Mouse (Mus musculus): ENCODE measurements around the gene Pdzk1ip1.

The Pdzk1ip1 gene

DNA sequence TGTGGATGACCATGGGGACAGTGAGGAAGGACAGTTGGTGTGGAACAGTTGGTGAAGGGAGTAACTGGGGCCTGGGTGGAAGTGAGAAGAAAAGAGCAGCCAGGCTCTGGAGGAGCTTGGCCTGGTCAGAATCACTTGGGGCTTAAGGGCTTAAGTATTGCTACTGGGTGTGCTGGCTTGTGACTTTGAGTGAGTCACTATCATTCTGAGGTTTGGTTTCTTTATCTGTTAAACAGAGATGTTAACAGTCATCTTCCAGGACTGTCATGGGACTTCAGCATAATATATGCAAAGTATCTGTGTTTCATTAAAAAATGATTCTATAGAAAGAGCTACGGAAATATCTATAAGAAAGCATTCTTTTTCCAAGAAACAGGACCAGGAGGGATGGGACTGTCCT is 13.7 kb upstream of the Pdzk1ip1 start:
- DNase-seq (ENCODE audit: low read depth in 1 of 2, low spot score in 2 of 2), result no peak

DNA sequence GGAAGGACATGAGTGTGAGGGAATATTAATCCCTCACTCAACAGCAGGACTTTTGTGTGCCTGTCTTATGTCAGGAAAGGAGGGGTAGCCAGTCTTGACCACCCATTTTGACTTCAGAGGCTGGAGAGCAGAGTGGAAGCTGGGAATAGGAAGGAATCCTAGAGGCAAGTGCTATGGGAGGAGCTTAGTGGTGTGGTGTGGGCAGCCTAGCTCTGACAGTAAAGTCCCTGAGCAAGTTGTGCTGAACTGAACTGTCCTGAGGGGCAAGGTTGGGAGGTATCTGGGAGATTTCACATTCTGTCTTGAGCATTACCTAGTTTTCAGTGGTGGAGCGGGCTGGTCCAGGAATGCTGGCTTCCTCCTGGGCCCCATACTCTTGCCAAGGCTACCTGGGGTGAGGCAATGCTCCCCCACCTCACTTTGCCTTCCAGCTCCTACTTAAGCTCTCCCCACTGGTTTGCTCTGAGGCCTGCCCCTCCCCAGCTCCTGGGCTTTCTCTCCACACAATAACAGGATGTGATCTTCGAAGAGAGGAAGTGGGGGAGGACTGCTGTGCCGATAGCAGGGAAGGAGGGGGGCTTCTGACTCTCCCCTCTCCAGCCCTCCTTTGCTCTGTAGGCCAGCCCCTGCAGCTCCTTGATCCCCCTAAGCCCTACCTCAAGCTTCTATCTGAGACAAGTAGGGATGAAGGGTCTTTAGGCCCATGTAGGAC is 13.1 kb upstream of the Pdzk1ip1 start:
- no peak for DNase-seq (ENCODE audit: low read depth in 1 of 2, low spot score in 2 of 2)

DNA sequence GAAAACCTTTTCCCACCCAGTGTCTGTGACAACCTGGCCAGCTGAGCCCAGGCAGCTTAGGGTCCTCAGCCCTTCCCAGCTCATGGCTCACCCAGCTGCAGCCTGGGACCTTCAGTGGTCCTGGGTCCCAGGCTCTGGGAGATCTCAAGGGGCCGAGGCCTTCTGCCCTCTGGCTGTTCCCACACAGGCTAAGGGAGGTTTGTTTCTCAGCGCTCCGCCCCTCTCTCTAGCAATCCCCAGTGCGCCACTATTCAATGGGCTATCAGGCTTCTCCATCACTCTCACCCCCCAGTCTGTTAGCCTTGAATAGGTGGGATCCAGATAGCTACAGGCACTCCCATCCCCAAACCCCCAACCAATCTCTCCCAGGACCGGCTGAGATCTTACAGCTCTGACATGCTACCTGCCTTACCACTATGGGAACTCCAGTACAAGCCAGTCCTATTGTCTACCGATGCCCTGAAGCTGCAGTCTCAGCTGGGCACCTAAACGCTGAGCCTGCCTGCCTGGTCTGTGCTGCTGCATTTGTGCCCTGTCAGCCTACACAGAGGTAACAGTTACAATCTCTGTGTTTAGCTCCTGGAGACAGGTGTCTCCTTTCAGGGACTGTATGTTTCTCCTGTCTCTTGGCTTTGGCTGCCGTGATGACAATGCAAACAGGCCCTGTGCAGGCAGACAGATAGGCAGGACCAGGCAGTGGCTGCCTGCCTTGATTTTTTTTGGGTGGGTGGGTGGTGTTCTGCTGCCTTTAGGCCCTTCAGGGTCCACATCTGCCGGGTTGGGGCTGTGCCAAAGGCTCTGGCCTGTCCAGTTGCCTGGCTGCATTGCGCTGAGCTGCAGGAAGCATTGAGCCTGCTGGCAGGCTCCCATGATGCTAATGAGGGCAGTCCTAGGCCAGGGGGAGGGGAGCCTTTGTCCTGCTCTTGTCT is 9.4 kb upstream of the Pdzk1ip1 start:
- DNase-seq (ENCODE audit: low read depth in 1 of 2, low spot score in 2 of 2), result no peak

DNA sequence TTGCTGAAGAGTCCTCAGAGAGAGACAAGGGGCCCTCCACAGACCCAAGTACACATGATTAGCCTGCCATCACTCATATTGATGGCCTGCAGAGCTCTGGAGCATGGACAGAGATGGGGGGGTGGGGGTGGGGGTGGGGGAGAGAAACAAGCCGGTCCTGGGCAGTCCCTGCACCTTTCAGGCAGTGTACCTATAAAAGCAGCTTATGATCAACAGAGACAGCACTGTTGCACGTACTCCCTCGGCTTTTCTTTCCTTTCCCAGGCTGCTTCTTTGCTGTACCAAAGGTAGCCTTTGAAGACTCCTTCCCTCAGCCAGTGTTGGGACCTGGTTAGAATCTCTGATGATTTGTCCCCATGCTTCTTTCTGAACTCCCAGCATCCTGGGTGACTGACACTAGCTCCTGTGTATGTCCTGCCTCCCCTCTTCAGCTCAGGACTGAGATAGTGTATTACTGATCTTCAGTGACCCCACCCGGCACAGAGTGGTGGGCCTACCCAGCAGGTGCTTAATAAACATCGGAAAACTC is 8.6 kb upstream of the Pdzk1ip1 start:
- no peak for DNase-seq (ENCODE audit: low read depth in 1 of 2, low spot score in 2 of 2)

DNA sequence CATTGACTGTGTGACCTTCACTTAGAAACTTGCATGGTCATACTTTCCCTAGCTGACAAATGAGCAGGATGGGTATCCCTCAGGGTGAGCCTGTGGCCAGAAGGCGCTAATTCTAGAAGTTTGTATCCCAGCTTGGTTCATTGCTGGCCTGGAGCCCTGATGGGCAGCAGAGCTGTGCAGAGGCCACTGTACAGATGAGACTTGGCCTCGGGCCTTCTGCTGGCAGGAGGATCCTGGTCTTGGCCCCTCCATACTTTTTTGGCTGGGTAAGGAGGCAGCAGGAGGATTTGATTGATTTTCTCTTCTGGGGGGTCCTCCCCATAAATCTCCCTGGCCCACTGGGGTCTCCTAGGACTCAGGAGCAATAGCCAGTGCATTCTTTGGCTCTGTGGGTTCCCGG is 5.5 kb upstream of the Pdzk1ip1 start:
- DNase-seq (ENCODE audit: low read depth in 1 of 2, low spot score in 2 of 2), result no peak

DNA sequence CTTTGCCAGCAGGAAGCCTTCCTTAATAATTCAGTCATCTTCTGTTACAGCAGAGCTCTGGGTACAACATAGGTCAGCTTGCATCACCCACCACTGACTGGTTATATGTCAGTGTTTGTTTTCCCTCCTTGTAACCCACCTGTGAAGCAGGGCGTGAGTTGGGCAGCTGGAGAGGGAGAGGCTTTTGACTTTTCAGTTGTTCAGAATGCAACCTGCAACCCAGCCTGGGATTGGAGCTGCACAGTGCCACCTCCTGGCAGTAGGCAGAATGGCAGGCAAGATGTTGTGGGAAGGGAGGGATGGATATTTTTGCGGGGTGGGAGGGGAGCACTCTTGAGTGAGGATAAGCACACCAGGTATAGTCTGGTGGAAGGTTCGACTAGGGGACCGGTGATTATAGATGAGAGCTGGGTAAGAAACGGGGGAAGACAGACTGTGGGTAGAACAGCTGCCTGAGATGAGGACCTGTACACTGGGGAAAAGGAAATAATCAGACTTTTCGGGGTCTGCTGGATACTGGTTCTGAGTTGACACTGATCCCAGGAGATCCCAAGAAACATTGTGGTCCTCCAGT is 2.9 kb upstream of the Pdzk1ip1 start:
- no peak for DNase-seq (ENCODE audit: low read depth in 1 of 2, low spot score in 2 of 2)

DNA sequence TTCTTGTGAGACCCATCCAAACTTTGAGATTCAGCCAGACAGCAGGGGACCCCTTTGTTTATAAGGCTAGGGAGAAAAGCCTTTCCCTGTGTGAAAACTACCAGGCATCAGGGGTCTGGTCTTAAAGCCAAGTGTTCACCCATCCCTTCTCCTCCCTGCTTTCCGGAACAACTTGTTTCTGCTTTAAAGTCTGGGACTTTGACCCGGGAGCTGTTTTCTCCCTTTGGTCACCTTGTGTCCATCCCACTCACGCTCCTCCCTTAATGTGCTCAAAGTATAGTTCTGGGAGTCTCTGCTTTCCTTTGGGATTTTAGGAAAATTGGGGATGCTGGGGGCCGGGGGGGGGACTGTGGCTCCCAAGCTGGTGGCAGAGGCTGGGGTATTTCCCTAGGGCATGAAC is 2.3 kb upstream of the Pdzk1ip1 start:
- no peak for DNase-seq (ENCODE audit: low read depth in 1 of 2, low spot score in 2 of 2)

DNA sequence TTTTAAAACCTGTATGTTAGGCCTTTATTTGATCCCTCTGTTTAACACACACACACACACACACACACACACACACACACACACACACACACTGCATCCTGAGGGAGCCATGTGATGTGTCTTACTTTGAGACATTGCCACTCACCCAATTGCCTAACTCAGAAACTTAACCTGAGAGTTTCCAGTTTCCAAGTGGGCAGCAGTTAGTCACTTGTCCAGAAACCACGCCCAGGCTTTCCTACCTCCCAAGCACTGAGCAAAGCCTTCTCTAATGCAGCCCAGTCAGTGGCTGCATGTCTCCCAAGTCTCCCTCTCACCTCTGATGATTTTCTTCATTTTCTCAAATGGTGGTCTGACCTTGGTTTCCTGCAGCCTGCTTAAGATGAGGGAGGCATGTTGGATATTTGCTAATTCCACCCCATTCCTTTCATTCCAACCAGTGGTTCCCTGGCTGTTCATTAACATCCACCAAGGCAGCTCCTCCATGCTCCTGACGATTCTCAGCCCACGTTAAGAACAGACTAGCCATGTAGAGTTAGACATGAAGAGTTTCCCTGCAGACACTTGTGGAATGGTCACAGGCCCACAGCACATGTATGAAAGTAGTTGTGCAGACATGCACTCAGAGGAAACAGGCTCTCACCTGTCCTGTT is 1.6 kb upstream of the Pdzk1ip1 start:
- no peak for DNase-seq (ENCODE audit: low read depth in 1 of 2, low spot score in 2 of 2)

DNA sequence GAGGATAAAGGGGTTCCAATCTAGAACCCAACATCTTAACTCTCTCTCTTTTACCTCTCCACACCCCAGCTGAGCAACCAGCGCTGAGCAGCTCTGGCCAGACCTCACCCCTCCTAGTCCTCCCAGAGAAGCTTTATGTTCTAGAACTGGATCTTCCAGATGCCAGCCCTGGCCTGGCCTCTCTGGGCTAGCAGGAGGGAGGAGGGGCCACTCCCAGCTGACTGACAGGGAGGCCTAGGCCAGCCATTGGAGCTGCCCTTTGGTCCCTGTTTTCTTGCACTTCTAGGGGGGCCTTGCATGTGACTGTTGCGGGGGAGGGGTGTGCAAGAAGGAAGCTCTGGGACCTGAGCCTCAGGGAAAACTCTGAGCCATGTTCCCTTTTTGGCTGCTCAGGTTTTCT is 2.1 kb downstream of the Pdzk1ip1 start:
- DNase-seq (ENCODE audit: low read depth in 1 of 2, low spot score in 2 of 2), result no peak

DNA sequence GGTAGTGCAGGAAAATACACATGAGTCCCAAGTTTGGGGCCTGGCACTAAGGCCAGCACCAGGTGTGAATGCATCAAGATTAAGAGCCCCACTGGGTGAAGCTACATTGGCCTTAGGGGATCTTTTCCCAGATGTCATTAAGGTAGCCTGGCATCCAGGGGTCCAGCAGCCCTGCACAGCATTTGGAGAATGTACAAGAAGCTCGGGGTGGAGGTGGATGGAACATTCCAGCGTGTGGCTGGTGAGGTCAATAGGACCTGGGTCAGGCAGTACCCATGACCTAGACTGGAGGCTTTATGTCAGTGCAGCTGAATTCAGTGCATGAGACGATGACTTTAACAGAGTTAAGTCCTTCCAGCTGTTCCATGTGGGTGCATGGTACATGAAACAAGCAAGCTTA is 3.3 kb downstream of the Pdzk1ip1 start:
- DNase-seq (ENCODE audit: low read depth in 1 of 2, low spot score in 2 of 2), result no peak

DNA sequence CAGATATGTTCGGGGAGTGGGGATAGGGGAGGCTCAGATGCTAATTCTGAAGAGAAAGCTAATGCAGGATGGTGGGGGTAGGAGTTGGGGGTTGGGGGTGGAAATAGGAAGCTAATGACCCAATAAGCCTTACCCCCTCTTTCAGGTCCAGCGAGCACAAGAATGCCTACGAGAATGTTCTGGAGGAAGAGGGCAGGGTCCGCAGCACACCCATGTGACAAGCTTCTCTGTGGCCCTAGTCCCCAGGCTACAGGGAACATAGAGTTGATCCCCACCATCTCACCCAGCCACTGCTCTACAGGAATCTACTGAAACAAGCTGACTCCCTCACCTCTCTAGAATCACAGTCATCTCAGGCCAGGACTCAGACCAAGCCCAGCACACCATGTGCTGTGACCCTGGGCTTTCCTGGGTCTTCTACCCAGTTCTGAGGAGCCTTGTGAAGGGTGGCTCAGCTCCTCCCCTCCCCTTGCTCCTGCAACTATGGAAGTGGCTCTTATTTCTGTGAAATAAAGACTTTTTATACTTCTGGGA is 4.9 kb downstream of the Pdzk1ip1 start:
- DNase-seq (ENCODE audit: low read depth in 1 of 2, low spot score in 2 of 2), result no peak

DNA sequence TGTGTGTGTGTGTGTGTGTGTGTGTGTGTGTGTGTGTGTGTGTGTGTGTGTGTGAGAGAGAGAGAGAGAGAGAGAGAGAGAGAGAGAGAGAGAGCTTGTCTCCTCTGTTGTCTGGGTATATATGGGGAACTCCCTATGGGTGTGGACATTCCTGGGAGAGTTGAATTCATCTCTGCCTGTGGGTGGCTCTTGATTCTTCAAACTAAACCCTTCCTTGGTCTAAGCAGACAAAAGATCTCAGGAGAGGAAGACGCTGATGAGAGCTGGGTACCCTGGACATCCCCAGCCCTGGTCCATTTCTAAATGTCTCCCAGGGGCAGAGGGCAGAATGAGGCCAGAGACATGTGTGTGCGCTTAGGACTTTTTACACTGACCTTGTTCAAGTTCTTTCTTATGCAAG is 5.5 kb downstream of the Pdzk1ip1 start:
- DNase-seq (ENCODE audit: low read depth in 1 of 2, low spot score in 2 of 2), result no peak

DNA sequence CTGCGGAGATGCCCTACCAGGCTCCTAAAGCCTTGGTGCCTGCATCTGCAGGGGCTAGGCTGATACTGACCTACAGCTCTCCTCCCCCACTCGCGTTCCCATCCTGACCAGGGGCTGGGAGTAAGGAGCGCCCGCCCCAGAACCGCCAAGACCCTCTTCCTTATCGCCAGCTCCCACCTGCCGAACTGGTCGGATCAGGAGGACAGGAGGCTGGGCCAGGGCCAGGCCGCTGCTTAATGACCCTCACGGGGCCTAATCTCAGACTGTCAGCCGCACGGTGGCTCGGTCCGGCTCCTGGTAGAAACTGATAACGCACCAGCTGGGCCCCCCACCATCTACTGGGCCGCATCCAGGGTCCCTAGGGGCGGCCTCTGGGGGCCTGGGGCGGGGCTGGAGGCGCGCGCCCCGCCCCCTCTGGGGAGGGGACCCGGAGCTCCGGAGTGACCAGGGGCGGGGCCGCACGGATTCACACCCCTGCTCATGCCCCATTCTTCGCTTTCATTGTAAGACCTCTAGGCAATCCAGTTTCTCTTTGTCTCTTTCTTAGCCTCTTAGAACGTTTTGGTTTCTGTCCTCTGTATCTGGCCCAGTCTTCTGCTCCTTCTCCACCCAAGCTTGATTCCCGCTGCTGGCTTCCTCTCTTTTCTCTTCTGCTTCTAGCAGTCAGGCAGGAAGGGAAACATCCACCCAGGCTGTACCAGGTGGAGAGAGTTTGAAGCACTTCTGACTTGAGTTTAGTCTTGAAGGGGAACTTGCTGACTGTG is 7.3 kb downstream of the Pdzk1ip1 start:
- no peak for DNase-seq (ENCODE audit: low read depth in 1 of 2, low spot score in 2 of 2)

DNA sequence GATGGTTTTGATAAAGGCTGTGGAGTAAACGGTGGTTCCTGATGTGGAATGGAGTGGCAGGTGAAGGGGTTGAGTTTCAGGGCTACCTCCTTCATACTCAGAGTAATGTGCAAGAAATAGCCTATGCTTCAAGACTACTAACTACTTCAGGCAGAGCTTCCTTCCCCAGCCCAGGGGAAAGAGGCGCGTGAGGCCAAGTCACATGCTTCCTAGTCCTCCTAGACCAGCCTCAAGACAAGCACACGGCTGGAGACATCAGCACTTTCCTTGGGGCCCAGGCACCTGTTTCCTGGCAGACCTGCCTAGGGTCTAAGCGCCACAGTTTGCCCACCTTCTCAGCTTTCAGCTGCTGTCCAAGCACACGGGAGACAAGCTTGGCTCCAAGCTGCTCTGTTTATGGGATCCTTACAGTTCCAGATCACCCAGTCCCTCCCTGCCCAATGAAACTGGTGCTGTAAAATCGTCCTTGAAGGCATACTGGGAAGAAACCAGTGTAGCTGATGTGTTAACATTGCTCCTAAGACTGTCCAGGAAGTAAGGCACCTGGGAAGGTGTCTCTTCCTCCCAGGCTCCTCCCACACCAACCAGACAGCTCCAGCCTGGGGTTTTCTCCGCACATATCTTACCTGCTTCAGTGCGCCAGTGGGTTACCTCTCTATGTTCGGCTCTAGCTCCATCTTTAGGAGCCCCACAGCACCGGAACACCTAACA is 8.1 kb downstream of the Pdzk1ip1 start:
- DNase-seq (ENCODE audit: low read depth in 1 of 2, low spot score in 2 of 2), result no peak

DNA sequence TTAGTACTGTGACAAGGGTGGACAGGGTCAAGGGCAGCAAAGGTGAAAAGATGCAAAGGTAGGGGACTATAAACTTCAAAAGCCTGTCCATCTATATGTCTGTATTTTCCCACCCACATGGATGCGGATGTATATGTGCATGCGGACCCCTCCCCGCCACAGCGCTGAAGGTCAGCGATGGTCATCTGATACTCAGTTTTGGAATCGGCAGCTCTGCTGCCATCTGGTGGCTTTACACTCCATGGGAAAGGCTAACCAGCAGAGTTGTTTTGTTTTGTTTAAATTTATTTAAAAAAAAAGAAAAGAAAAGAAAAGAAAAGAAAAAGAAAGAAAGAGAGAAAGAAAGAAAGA is 8.6 kb downstream of the Pdzk1ip1 start:
- DNase-seq (ENCODE audit: low read depth in 1 of 2, low spot score in 2 of 2), result no peak

DNA sequence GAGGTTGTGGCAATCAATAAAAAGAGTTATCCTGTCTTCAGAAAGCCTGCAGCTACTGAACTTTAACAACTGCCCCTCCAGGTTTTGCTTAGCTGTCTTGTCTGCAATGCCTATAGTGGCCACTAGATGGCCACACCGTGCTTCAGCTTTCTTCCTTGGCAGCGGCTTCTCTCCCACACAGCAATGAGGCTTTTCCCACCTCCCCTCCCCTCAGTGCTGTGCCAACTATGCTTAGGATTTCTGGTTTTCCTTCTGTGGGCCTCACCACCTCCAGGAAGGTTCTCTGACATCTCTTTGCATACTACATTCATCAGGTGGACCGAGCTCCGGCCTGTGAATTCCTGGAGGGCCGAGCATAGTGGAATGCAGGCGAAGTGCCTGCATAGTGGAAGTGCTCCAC is 13.2 kb downstream of the Pdzk1ip1 start:
- DNase-seq (ENCODE audit: low read depth in 1 of 2, low spot score in 2 of 2), result no peak

DNA sequence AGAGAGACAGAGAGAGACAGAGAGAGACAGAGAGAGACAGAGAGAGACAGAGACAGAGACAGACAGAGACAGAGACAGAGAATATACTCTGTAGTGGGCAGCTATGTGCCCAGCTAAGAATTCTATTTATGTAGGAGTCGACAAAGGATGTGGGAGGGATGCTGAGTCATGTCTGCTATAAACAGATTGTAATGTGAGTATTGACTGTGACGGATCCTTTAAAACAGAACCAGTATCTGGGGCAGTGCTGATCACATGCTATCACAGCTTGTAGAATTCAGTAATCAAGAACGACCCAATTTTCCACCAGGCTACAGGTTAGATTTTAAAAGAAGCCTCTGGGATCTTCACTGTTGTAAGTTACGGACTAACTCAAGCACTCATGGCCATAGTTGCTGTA is 15.0 kb downstream of the Pdzk1ip1 start:
- DNase-seq (ENCODE audit: low read depth in 1 of 2, low spot score in 2 of 2), result no peak

DNA sequence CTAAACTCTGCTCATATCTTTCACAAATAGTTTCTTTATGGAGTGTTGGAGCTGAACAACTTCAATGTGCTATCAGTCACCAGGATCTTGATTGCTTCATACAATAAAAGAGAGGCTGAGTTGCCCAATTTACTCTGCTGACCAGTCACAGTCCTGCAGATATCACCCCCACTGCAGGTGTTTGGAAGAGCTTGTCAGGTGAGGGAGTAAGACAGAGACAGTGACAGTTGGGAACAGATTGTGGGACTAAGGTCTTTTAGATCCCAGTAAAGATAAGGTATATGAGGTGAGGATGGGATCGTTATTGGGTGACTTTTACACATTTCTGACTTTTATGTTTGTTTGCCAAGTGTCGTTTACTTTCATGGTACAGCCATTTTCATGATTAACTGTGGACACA is 22.7 kb downstream of the Pdzk1ip1 start:
- DNase-seq (ENCODE audit: low read depth in 1 of 2, low spot score in 2 of 2), result no peak

DNA sequence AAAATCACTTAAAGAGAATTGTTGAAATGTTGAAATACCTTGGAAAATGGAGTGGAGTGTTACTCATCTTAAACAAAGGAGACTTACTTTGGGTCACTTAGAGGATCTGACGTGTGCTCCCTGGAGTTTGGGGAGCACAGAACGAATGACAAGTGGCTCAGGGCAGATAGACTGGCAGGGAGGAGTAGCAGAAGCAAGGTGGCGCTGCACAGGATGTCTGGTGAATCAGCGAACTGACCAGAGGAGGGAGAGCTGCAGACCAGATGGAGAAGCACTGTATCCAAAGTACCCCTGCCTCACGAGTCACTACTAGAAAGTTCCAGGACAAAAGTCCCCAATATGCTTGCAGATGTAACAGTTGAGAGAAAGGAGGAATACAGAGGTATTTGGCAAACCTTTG is 24.8 kb downstream of the Pdzk1ip1 start:
- DNase-seq (ENCODE audit: low read depth in 1 of 2, low spot score in 2 of 2), result no peak

DNA sequence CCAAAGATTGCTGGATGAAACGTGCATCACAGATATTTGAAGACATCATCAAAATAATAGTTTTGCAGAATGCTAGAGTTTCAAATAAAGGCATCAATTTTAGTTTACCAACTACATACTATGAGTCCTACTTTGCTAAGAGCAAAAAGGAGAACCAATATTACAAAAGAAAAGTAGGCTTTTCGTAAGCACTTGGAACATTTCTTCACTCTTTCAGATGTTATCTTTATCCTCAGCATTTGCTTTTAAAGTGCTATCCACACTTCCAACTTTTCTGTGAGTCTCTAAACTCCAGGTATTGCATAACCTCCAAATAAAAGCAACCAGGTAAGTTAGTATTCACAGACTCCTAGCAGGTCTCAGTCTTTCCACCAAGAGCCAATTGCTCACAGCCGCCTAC is 31.1 kb downstream of the Pdzk1ip1 start:
- DNase-seq (ENCODE audit: low read depth in 1 of 2, low spot score in 2 of 2), result no peak

All from monocyte, adult 2 months (primary cell).